Mouse (Mus musculus) MN1 (cell line): Measurements from ENCODE around the gene Atp1b1.

ENCODE experiments used
- DNase-seq: peaks from one replicate; pipeline ENCODE4 v3.0.0-alpha.2; 2016; ENCODE audit warnings: low spot score

Gene Atp1b1

DNA sequence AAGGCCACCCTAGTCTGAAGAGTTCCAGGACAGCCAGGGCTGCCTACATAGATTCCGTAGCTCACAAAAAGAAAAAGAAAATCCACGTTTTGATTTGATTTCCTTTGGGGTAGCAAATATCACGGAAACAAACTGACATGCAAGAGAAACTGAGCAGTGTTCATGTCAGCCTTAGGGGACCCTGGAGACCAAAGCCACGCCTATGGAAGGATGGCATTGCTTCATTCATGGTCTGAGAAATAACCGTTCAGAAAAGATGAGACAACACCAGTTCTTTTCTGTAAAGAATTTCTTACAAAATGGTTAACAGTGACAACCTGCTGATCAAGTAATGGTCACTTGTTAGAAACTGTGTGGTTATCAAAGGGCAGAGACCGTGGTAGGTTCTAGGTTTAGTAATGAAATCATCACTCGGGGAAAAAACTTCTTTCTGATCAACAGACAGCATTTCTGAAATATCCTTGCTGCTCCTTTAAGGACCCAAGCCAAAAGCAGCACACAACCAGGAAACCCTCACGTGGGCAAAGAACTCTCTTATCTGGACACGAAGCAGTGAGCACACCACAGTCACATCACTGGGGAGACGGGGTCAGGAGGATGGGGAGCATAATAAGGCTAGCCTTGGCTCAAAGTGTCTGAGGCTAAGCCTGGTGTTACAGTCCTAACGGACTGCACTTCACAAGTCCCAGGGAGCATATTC lies 17.3 kb downstream of the Atp1b1 start:
- DNase-seq = no peak

GRCm38 (mm10) chr1:164440230-164440629 lies 17.9 kb downstream of the Atp1b1 start:
- no peak for DNase-seq

DNA sequence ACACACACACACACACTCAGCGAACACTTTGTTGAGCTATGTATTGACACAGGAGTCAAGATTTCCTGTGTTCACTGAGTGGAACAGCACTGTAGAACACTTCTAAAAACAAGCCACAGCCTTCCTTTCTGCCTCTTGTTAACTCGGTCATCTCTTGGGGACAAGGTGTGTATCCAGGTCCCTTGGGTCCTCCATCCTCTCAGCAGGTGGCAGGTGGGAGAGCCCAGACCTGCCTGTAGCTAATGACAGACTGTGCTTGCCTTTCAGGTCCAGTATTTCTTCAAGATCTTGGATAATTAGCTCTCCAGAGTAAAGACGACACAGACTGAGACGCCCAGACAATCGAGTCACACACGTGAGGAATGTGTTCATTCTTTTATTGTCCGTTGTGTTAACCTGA lies 21.4 kb downstream of the Atp1b1 start:
- DNase-seq = no peak

GRCm38 (mm10) chr1:164434049-164434448 lies 24.1 kb downstream of the Atp1b1 start:
- DNase-seq = peak; percentile 69

DNA sequence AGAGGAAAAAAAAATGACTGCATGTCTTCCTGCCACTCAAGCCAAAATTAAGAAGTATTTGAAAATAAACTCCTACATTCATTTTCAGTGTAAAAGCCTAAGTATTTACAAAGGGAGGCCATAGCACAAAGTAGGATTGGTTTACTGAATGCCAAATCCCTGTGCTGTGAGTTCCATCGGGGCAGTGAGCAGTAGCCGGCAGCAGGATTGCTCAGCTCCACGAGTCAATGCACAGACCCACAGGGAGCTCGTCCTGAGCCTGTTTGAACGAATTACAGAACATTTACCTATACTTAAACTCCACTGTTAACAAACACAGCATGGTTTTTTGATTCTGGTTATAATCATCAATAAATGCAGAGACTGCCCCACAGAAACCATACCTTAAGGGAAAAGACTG lies 25.5 kb downstream of the Atp1b1 start:
- no peak for DNase-seq

GRCm38 (mm10) chr1:164428644-164429043 lies 29.5 kb downstream of the Atp1b1 start:
- no peak for DNase-seq

GRCm38 (mm10) chr1:164427777-164428176 lies 30.4 kb downstream of the Atp1b1 start:
- no peak for DNase-seq

- DNase-seq = no peak
Measured at GRCm38 (mm10) chr1:164426227-164426626, 31.9 kb downstream of the Atp1b1 start.

GRCm38 (mm10) chr1:164420623-164421354 lies 37.4 kb downstream of the Atp1b1 start:
- DNase-seq = no peak

- no peak for DNase-seq
Measured at GRCm38 (mm10) chr1:164419401-164419800, 38.8 kb downstream of the Atp1b1 start.

- no peak for DNase-seq
Measured at GRCm38 (mm10) chr1:164418320-164418719, 39.8 kb downstream of the Atp1b1 start.

GRCm38 (mm10) chr1:164417604-164418003 lies 40.6 kb downstream of the Atp1b1 start:
- no peak for DNase-seq

DNA sequence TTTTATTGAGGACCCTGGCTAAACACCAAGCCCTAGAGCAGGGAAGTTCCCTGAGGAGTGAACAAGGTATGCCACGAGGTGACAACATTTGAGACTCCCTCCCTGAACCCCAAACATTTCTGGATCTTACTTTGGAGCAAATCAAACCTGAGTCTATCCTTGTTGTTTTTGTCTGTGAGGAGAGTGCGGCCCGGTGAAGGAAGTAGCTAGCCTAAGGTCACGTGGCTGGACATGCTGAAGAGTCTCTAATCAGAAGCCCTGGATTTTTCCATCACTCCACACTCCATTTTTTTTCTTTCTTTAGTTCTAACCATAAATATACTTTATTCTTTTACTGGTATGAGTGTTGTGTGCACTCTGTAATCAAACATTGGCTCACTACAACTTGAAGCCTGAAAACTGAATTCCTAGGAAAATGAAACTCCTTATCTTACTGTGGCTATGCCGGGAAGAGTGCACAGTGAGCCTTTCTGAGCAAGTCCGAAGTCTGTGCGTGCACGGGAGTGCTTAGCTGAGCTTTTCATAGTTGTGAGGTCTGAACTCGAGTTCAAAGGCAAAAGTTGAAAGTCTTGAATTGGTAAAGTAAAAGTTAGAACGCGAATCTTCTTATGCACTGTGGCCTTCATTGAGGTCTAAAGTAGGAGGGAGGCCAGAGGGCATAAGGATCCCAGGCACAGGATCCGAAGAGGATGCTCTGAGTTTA lies 41.3 kb downstream of the Atp1b1 start:
- no peak for DNase-seq

DNA sequence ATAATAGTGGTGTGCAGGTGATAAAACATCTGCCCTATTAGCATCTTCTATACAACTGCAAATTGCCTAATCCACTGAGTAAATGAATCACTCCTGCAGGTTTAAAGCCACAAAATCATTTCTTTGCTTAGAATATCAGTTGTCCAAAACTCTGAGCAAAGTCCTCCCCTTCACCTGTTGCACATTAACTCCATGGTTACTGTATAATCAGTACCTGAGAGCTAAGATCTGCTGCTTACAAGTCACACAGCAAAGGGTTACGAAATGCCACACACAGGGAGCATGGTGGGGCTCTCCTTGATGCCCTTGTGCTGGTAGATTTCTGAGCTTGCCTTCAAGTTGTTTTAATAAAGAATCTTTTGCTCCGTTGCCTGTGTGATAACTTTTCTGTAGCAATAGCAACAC lies 42.8 kb downstream of the Atp1b1 start:
- DNase-seq = no peak

GRCm38 (mm10) chr1:164413608-164414007 lies 44.5 kb downstream of the Atp1b1 start:
- DNase-seq = no peak

GRCm38 (mm10) chr1:164412906-164413305 lies 45.2 kb downstream of the Atp1b1 start:
- DNase-seq = no peak

DNA sequence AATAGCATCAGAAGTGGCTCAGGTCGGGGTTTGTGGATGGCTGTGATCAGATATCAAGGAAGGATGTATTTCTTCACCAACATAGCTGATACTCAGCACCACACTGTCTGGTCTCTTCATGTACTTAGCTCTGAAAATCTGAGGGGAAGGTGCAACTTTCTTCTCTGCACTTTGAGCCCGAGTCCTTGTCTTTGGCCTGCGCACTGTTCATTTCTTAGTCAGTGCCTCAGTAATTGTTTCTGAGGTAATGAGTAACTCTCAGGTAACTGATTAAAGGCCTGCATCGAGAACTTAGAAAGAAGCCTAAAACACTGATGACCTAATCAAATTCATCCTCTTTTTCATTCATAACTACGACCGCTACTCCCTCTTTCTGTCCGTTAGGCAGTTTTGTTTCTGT lies 46.8 kb downstream of the Atp1b1 start:
- DNase-seq = no peak

- no peak for DNase-seq
Measured at GRCm38 (mm10) chr1:164408655-164409054, 49.5 kb downstream of the Atp1b1 start.

GRCm38 (mm10) chr1:164406506-164406905 lies 51.6 kb downstream of the Atp1b1 start:
- no peak for DNase-seq

GRCm38 (mm10) chr1:164405385-164405802 lies 52.8 kb downstream of the Atp1b1 start:
- no peak for DNase-seq

DNA sequence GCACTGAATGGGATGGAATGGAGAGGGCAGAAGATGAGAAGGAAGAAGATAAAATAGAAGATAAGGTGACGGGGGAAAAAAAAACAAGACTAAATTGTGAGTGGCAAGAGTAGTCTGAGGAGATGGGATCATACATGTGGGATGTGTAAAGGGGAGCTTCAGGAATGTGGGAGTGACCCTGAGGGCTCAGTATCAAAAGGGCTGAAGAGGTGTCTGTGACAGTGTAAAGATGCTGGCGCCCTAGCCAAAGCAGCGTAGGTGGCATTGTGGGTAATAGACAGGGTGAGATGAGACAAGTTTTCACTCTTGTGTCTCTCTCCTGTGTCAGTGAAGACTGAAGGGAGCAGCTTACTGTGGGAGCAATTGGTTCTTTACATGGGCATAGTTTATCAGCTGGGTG lies 58.6 kb downstream of the Atp1b1 start:
- no peak for DNase-seq

DNA sequence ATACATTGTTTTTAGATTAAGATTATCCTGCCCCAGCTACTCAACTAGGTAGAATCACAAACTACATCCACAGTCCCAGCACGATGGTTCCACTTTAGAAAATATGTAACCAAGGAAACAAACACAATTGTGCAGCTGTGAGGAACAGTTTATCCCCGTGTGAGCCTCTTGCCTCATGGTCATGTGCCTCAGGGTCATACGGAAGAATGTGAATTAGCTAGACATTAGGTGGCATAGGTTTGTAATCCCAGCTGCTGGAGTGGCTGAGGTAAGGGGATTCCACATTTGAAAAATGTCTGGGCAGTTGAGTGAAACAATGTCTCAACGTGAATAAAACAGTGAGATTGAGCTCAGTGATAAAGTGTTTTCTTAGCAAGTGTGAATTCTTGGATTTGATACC lies 60.5 kb downstream of the Atp1b1 start:
- DNase-seq = no peak
